Mouse (Mus musculus): ENCODE results near the gene Vsig10. TPM values are rescaled to one million over a fixed set of nuclear protein-coding genes. Genes with fewer than 3 reads are reported as not detected.

Vsig10 gene
- polyA plus RNA-seq, 1 experiment: 5.2 TPM

GRCm38 (mm10) chr5:117278809-117279668 lies 39.8 kb upstream of the Vsig10 start:
- H3K79me3 ChIP-seq (ENCODE audit: low read depth): peaks cover 1% of the 10 kb centered on the region
- TF ChIP-seq CEBPB (IDR thresholded peaks at IDR 0.05; ENCODE audit: low read depth) (no peak), MYOG (IDR thresholded peaks at IDR 0.05; ENCODE audit: control insufficient read depth, extremely low read depth, insufficient read length) (no peak), MAX (IDR thresholded peaks at IDR 0.05) (no peak), CTCF (IDR thresholded peaks at IDR 0.05; ENCODE audit: control insufficient read depth, insufficient read depth, insufficient read length) (no peak), FOSL1 (IDR thresholded peaks at IDR 0.05; ENCODE audit: insufficient read depth, low read length, poor library complexity, severe bottlenecking) (no peak), USF1 (IDR thresholded peaks at IDR 0.05; ENCODE audit: low read depth) (no peak), MYOD1 (IDR thresholded peaks at IDR 0.05; ENCODE audit: control insufficient read depth, insufficient read length, low read depth) (no peak)
- H3K27me3 ChIP-seq (ENCODE audit: control insufficient read depth, insufficient read depth, insufficient read length): no peaks in the 10 kb centered on the region
- peaks cover 20% of the 10 kb centered on the region for H3K36me3 ChIP-seq (ENCODE audit: control insufficient read depth, insufficient read depth)
- no peak overlapping the region for H3ac ChIP-seq (ENCODE audit: control insufficient read depth, insufficient read length, low read depth)
- H3K4me3 ChIP-seq (ENCODE audit: insufficient read depth, poor library complexity, severe bottlenecking): no peak overlapping the region
- peaks cover 4% of the 10 kb centered on the region for H3K79me2 ChIP-seq (ENCODE audit: control insufficient read depth, insufficient read depth)

DNA sequence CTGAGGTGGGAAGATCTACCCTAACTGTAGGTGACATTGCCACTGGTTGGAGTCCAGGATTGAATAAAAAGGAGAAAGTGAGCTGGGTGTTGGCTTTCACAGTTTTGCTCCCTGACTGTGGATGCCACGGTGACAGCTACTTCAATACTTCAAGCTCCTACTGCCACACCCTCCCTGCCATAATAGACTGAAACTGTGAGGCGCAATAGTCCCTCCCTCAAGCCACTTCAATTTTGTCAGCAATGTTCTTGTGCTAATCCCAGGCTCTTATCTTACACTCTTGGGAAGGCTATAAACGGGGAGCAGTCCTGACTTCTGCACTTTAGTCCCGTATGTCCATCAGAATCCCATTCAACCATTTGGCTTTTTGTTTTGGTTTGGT lies 39.2 kb upstream of the Vsig10 start:
- Histone ChIP-seq H3ac (ENCODE audit: control insufficient read depth, insufficient read length, low read depth) (no peak overlapping the region), H3K79me2 (ENCODE audit: control insufficient read depth, insufficient read depth) (peaks cover 10% of the 10 kb centered on the region), H3K36me3 (ENCODE audit: control insufficient read depth, insufficient read depth) (peaks cover 26% of the 10 kb centered on the region), H3K79me3 (ENCODE audit: low read depth) (peaks cover 6% of the 10 kb centered on the region), H3K27me3 (ENCODE audit: control insufficient read depth, insufficient read depth, insufficient read length) (no peaks in the 10 kb centered on the region), H3K4me3 (ENCODE audit: insufficient read depth, poor library complexity, severe bottlenecking) (no peak overlapping the region)
- no peak for TF ChIP-seq MYOG (IDR thresholded peaks at IDR 0.05; ENCODE audit: control insufficient read depth, extremely low read depth, insufficient read length)
- no peak for TF ChIP-seq MYOD1 (IDR thresholded peaks at IDR 0.05; ENCODE audit: control insufficient read depth, insufficient read length, low read depth)
- TF ChIP-seq CTCF (IDR thresholded peaks at IDR 0.05; ENCODE audit: control insufficient read depth, insufficient read depth, insufficient read length): no peak
- no peak for TF ChIP-seq CEBPB (IDR thresholded peaks at IDR 0.05; ENCODE audit: low read depth)
- no peak for TF ChIP-seq MAX (IDR thresholded peaks at IDR 0.05)
- TF ChIP-seq FOSL1 (IDR thresholded peaks at IDR 0.05; ENCODE audit: insufficient read depth, low read length, poor library complexity, severe bottlenecking): no peak
- TF ChIP-seq USF1 (IDR thresholded peaks at IDR 0.05; ENCODE audit: low read depth): no peak

DNA sequence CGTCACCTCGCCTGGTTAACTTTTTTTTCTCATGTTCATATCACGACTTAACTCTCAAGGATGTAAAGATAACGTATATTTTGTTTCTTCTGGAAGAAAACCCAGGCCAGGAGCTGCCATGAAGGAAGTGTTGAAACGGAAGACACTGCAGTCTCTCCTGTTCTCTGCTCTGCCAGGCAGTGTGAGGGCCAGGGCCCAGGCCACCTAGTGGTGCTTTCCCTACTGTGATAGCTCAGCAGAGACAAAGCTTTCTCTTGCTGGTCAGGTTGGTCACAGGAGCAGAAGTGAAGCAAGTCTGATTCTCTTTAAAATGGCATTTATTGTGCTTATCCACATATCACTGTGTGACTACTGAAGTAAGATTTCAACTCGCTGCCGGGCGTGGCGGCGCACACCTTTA lies 37.3 kb upstream of the Vsig10 start:
- peaks cover 34% of the 10 kb centered on the region for H3K36me3 ChIP-seq (ENCODE audit: control insufficient read depth, insufficient read depth)
- H3K79me2 ChIP-seq (ENCODE audit: control insufficient read depth, insufficient read depth): peaks cover 29% of the 10 kb centered on the region
- TF ChIP-seq CEBPB (IDR thresholded peaks at IDR 0.05; ENCODE audit: low read depth) (no peak), MYOD1 (IDR thresholded peaks at IDR 0.05; ENCODE audit: control insufficient read depth, insufficient read length, low read depth) (no peak)

GRCm38 (mm10) chr5:117282360-117282759 lies 36.5 kb upstream of the Vsig10 start:
- TF ChIP-seq CEBPB (IDR thresholded peaks at IDR 0.05; ENCODE audit: low read depth) (no peak), MAX (IDR thresholded peaks at IDR 0.05) (no peak), CTCF (IDR thresholded peaks at IDR 0.05; ENCODE audit: control insufficient read depth, insufficient read depth, insufficient read length) (no peak)
- H3ac ChIP-seq (ENCODE audit: control insufficient read depth, insufficient read length, low read depth): no peak overlapping the region
- no peaks in the 10 kb centered on the region for H3K27me3 ChIP-seq (ENCODE audit: control insufficient read depth, insufficient read depth, insufficient read length)
- peaks cover 34% of the 10 kb centered on the region for H3K36me3 ChIP-seq (ENCODE audit: control insufficient read depth, insufficient read depth)
- no peak overlapping the region for H3K4me3 ChIP-seq (ENCODE audit: insufficient read depth, poor library complexity, severe bottlenecking)
- peaks cover 30% of the 10 kb centered on the region for H3K79me3 ChIP-seq (ENCODE audit: low read depth)
- peaks cover 37% of the 10 kb centered on the region for H3K79me2 ChIP-seq (ENCODE audit: control insufficient read depth, insufficient read depth)

More for the DNA sequence above, 37.3 kb upstream of the Vsig10 start:
- no peak overlapping the region for H3ac ChIP-seq (ENCODE audit: control insufficient read depth, insufficient read length, low read depth)
- H3K79me3 ChIP-seq (ENCODE audit: low read depth): peaks cover 24% of the 10 kb centered on the region
- no peaks in the 10 kb centered on the region for H3K27me3 ChIP-seq (ENCODE audit: control insufficient read depth, insufficient read depth, insufficient read length)
- no peak overlapping the region for H3K4me3 ChIP-seq (ENCODE audit: insufficient read depth, poor library complexity, severe bottlenecking)

GRCm38 (mm10) chr5:117284029-117284428 lies 34.9 kb upstream of the Vsig10 start:
- H3K27me3 ChIP-seq (ENCODE audit: control insufficient read depth, insufficient read depth, insufficient read length): no peaks in the 10 kb centered on the region
- H3K4me3 ChIP-seq (ENCODE audit: insufficient read depth, poor library complexity, severe bottlenecking): no peak overlapping the region
- peaks cover 34% of the 10 kb centered on the region for H3K36me3 ChIP-seq (ENCODE audit: control insufficient read depth, insufficient read depth)
- TF ChIP-seq CTCF (IDR thresholded peaks at IDR 0.05; ENCODE audit: control insufficient read depth, insufficient read depth, insufficient read length) (no peak), USF1 (IDR thresholded peaks at IDR 0.05; ENCODE audit: low read depth) (no peak)
- peaks cover 37% of the 10 kb centered on the region for H3K79me2 ChIP-seq (ENCODE audit: control insufficient read depth, insufficient read depth)
- H3ac ChIP-seq (ENCODE audit: control insufficient read depth, insufficient read length, low read depth): no peak overlapping the region
- peaks cover 30% of the 10 kb centered on the region for H3K79me3 ChIP-seq (ENCODE audit: low read depth)

DNA sequence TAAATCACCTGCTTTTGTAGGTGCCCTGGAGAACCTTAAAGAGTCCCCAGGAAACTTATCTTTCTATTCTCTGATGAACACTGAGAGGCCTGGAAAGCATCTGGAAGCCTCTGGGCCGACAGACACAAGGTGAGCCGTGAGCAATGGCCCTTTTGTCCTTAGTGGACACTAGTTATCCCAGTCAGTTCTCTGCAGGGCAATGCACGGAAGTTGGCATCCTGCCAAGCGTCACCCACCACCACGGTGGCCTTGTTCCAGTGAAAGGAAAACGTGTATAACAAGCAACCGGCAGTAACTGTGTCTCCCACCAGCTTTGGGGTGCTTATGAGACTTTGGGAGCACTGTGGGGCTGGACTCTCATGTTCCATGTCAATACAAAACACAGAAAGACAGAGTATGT lies 34.2 kb upstream of the Vsig10 start:
- H3K79me3 ChIP-seq (ENCODE audit: low read depth): peaks cover 30% of the 10 kb centered on the region

More for the DNA sequence above, 34.2 kb upstream of the Vsig10 start:
- no peak for TF ChIP-seq MYOD1 (IDR thresholded peaks at IDR 0.05; ENCODE audit: control insufficient read depth, insufficient read length, low read depth)
- TF ChIP-seq MAX (IDR thresholded peaks at IDR 0.05): no peak
- no peak for TF ChIP-seq MYOG (IDR thresholded peaks at IDR 0.05; ENCODE audit: control insufficient read depth, extremely low read depth, insufficient read length)
- TF ChIP-seq FOSL1 (IDR thresholded peaks at IDR 0.05; ENCODE audit: insufficient read depth, low read length, poor library complexity, severe bottlenecking): no peak
- TF ChIP-seq CTCF (IDR thresholded peaks at IDR 0.05; ENCODE audit: control insufficient read depth, insufficient read depth, insufficient read length): no peak
- no peak for TF ChIP-seq CEBPB (IDR thresholded peaks at IDR 0.05; ENCODE audit: low read depth)
- TF ChIP-seq USF1 (IDR thresholded peaks at IDR 0.05; ENCODE audit: low read depth): no peak
- Histone ChIP-seq H3K79me2 (ENCODE audit: control insufficient read depth, insufficient read depth) (peaks cover 37% of the 10 kb centered on the region), H3K4me3 (ENCODE audit: insufficient read depth, poor library complexity, severe bottlenecking) (no peak overlapping the region), H3K27me3 (ENCODE audit: control insufficient read depth, insufficient read depth, insufficient read length) (no peaks in the 10 kb centered on the region), H3ac (ENCODE audit: control insufficient read depth, insufficient read length, low read depth) (no peak overlapping the region), H3K36me3 (ENCODE audit: control insufficient read depth, insufficient read depth) (peaks cover 34% of the 10 kb centered on the region)
